Mouse (Mus musculus) kidney, adult 18-20 months (tissue): ENCODE data around the gene Olfr195.
"Not testable (repeated sequence)": the region's sequence is repeated elsewhere in the genome, so short reads cannot be mapped to it uniquely, and the experiment has no call there.

Source experiments
- DNase-seq: peaks from one replicate; pipeline ENCODE4 v3.0.0; 2021

Gene Olfr195

DNA sequence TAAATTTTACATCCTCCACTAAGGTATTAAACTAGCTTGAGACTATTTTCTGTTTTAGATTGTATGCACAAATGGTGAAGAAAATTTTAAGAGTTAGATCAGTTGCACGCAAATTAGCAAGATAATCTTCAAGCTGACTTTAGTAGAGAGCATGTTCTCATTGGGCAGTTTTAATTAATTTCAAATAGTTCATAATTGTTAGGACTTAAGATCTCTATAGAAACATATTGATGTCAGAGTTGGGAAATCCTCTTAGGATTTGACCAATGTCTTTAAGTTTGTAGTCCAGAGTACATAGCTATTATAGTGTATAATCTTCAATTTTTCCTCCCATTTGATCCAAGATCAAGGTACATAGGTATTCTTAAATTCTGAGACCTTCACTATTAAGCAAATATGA, at the start of gene Olfr195:
TSS of gene Olfr195 (plus strand) at position 301 of the 400 bp plus-strand sequence.
- no peak for DNase-seq

DNA sequence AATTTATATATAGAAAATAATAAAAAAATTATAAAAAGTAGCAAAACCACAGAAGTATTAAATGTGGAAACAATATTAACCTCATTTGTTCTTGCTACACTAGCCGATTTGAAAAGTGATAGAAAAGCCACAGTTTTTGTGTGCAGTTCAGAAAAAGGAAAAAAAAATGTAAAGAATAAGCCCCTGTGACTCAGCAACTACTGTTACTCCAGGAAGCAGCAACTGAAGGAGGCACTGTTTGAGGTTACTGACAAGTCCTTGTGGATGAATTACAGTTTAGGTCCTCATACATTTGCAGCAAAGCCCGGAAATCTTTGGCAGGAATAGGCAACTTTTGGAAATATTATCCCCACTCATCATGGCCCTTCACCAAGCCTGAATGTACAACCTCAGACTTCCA, 41.5 kb upstream of the Olfr195 start:
- no peak for DNase-seq

DNA sequence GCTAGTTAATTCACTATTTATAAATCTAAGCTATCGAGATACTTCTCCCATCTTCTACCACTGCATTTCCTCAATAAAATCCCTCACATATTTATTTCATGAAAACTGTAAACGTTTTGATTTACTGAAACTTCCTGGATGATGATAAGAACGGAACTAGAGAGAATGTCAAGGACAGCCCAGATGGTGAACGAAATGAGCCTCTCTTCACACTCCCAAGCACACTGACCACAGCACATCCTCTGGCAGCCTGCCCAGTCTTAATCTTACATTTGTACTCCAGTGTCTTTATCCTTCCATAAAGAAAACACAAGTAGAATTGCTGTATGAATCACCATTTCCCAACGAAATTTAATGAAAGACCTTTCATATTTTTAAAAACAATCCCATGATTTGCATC, 38.3 kb upstream of the Olfr195 start:
- not testable (repeated sequence) for DNase-seq

DNA sequence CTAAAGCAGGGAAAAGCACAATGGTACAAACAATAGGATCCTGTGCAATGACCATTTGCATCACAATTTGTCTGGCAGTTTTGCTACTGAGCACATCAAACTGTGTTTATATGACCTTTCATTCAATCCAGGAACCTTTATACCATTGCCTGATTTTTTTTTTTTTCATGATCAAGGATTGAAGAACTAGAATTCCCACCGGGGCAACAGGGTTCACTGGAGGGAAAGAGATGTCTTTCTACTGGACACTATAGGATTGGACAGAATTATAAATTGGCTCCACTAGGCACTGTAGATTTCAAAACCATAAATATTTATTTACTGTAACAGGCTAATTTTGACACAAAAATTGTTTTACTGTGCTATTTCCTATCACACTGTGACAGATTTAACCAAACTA, 35.1 kb upstream of the Olfr195 start, which contains the start of gene Olfr193:
TSS of gene Olfr193 (minus strand) at position 101 of the 400 bp plus-strand sequence.
- DNase-seq = no peak

DNA sequence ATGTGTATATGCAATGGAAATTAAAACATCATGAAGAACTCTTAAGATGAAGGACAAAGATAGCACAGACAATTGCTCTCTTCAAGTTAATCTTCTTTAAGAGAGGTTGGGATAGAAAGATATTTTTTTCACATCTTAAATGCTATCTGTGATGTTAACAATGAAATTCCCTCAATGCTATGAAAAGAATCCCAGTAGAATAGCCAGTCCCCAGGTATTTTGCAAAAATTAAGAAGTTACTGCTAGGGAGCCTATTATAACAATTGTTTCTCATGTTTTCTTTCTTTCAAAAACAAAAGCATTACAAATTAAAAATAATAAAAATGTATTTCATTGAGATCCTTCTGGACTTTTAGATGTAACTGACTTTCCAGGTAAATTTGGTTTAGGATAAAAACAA, 25.9 kb upstream of the Olfr195 start, which contains the start of gene Olfr194:
TSS of gene Olfr194 (minus strand) at position 101 of the 400 bp plus-strand sequence.
- no peak for DNase-seq

DNA sequence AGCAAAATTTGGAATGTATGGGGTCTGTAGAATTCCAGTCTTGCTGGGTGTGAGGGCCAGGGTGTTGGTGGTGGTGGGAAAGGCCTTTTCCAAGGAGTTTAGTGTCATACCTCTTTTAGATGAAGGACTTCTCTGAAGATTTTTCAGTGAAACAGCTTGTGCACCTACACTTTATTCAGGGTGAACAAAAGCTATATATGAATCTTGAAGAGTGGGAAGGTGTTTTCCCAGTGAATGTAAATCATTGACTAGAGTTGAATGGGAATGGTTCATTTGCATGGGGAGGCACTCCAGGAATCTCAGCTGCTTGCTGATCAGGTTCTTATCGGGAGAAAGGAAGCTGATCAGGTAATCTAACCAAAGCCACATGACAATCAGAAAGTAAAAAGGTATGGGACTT, 16.1 kb upstream of the Olfr195 start:
- no peak for DNase-seq

DNA sequence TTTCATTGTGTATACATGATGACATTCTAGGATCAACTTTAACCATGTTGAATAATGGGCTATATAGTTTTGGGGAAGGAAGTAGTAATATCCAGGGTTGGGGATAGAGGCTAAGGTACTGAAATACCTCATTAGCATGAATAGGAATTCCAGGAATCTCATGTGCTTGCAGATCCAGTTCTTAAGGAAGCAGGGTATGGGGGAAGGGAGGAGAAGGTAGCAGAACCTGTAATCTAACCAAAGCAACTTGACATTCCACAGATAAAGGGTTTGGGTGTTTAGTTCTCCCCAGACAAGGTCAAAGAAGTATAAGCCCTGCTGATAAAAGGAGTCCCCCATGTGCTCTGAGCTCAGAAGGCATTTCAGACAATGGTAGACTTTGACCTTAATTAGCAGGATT, 5.7 kb upstream of the Olfr195 start:
- DNase-seq = no peak

DNA sequence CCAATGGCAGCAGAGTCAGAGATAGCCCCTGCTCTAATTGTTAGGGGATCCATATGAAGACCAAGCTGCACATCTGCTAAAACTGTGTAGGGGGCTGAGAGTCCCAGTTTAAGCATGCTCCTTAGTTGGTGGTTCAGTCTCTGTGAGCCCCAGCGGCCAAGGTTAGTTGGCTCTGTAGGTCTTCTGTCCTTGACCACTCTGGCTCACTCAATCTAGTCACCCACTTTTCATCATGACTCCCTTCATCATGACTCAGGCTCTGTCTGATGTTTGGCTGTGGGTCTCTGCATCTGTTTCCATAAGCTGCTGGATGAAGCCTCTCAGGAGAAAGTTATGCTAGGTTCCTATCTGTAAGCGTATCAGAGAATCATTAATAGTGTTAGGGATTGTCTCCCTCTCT, 5.2 kb downstream of the Olfr195 start:
- no peak for DNase-seq

DNA sequence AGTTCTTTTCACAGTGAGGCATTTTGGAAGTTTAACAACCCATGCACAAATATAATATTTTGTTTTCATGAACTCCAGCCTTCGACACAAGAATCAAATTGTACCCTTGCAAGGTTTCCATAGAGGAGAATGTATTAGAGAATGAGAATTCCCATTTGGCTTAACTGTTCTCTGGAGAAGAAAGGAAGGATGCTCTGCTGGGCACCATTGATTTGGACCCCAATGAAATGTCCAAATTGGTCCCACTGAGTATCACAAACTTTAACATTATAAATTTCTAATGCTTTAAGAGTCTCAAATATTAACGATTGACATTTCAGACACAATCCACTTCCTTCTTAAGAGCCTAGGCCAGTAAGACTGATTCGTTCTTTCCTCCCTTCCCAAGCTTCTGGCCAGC, 23.5 kb downstream of the Olfr195 start, which contains the start of gene Olfr196:
TSS of gene Olfr196 (minus strand) at position 101 of the 400 bp plus-strand sequence.
- DNase-seq = no peak
